Mouse (Mus musculus) cerebellum, adult 8-10 months (tissue): ENCODE data around the gene Pomgnt1.

ENCODE experiments used
- DNase-seq: peaks from one replicate; pipeline ENCODE4 v3.0.0; 2022

Pomgnt1 gene

DNA sequence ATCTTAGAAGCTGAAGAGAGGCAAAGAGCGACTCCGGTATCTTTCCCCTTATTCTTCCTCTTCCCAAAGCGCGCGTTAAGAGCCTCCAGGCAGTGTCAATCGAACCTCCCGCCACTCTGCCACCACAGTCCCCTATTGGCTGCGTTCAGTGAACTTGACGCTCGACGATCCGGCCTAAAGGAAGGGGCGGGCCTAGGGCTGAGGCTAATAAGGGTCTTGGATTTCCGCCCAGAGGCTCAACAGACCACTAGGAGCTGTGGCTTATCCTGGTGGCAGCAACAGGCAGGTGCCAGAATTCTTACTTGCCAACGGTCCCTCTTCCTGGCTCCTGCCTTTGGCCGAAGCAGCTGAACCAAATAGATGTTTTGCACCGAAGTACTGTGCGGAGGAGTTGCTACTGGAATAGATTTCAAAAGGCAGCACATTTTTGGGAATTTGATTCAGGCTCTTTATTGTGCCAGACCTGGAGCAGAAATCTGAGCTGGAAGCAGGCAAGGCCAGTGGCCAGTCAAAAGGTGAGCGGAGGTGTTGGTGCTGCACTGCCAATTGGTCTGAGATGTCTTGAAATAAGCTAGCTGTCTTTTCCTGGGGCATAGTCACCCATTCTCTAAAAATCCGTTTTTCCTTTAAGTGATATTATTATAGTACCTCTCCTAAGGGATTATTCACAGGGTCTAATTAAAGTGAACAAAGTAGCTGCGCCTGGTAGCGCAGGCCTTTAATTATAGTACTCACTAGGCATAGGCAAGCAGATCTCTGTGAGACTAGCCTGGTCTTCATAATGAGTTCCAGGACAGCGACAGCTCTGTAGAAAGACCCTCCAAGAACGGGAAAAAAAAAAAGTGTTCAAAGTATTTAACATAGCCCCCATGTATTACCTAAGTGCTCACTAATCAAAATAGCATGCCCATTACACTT, at the start of gene Pomgnt1, which contains the start of gene Rad54l:
TSS of gene Pomgnt1 (plus strand) at position 239 of the 918 bp plus-strand sequence.
TSS of gene Rad54l (minus strand) at position 89 of the 918 bp plus-strand sequence.
- DNase-seq: peak; percentile 68

DNA sequence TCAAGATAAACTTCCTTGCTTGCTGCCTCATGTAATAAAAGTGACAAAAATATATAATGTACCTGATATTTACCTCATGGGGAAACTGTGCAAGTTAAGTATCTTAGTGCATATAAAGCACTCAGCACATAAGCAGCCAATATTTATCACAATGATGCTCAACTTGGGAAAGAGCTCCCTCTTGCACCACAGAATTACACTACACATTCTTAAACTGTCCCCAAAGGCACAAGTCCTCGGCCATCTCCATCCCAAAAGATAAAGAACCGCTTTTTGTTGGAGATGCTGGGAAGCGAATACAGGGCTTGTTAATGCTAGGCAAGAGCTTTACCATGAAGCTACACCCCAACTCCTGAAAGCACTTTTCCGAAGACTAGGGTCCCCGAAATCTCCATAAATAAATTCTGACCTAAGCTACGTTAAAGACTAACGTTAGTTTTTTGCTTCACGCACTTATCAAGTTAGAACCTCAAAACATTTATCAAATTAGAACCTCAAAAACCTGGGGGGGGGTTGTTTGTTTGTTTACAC, 49.4 kb upstream of the Pomgnt1 start:
- DNase-seq: no peak

DNA sequence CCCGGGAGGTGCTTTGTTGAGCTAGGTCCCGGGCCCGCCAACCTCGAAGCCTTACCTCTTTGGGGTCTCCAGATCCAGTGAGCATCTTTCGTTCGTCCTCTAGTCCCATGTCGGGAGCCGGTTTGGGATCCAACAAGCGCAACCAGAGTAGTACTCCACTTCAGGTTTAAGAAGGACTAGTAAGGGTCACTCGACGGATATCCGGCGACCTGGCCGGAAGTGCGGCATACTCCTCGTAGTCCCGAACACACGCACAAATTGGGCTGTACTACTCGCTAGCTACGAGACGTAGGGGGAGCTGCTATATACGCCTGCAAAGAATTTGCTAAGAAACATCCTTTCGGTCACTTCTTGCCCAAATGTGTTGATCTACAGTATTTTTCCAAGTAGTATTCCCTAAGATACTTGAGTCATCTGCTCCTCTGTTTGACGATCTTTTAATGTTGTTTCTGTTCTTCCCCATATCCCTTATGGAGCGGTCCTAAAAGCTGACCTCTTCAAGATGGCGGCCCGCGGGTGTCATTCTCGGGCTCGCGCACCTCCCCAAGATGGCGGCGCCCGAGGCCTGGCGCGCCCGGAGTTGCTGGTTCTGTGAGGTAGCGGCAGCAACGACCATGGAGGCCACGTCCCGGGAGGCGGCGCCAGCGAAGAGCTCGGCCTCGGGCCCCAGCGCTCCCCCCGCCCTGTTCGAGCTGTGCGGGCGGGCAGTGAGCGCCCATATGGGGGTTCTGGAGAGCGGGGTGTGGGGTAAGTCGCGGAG, 48.6 kb upstream of the Pomgnt1 start, which contains the start of the genes Uqcrh and Lrrc41:
TSS of gene Uqcrh (minus strand) at position 211 of the 760 bp plus-strand sequence.
TSS of gene Lrrc41 (plus strand) at position 409 of the 760 bp plus-strand sequence.
- peak; percentile 96 for DNase-seq

DNA sequence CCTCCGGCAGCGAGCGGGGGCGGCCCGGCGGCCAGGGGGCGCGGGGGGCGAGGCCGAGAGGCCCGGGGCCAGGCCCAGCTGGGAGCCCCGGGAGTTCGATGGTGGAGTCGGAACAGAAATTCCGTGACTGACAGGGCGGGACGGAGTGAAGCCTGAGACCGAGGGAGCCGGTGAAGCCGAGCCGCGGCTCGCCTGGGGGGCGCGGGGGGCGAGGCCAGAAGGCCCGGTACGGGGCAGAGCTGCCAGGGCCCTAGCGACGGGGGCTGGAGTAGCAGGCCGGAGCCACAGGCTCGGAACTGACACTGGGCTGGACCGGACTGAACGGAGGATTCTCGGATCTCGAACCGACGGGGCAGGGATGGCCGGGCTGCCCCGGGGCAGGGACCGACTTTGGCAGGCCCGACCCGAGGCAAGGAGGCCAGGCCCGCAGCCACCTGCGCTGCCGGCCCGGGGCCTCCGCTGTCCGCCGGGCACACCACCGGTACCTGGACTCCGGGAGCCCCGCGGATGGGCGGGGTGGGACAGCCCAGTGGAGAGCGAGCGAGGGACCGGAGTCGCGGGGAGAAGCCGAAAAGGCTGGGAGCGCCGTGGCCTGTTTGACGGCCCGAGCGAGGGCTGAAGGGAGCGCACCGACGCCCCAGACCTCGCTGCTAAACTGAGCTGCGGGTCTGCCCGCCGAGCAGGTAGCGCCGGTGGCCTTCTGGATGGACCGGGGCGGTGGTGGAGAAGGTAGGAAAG, 47.8 kb upstream of the Pomgnt1 start:
- peak; percentile 74 for DNase-seq

DNA sequence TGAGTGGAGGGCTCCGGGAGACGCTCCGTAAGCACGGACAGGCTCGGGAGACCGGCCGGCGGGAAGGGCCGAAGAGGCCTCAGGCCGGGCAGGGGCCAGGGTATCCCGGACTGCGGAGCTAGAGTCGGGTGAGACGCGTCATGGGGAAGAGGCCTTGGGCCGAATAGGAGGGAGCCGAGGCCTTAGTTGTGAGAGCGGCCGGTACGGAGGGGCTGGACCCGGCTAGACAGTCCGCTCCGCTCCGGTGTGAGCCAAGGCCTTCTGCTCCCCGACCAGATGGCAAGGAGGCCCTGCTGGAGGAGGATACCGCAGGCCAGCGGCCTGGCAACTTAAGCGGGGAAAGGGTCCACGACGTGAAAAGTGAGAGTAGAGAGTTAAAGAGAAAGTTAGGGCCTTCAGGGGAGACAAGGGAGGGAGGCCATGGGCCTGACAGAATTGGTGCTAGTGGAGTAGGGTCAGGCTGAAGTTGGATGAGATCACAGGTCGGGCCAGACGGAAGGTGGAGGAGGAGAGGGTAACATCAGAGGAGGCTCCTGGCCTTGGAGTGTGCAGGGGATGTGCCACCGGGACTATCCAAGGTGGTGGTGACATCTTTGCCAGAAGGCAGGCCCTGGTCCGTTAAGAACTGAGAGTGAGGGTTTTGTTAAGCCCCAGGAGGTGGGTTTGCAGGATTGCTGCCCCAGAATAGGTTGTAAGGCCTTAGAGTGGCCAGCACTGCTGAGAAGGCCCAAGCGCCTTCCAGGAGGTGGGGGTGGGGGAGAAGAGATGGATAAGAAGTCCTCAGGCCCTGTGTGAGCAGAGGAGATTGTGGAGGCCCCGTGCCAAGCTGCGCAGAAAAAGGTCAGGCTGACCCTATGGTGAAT, 47.0 kb upstream of the Pomgnt1 start:
- DNase-seq: peak; percentile 52

DNA sequence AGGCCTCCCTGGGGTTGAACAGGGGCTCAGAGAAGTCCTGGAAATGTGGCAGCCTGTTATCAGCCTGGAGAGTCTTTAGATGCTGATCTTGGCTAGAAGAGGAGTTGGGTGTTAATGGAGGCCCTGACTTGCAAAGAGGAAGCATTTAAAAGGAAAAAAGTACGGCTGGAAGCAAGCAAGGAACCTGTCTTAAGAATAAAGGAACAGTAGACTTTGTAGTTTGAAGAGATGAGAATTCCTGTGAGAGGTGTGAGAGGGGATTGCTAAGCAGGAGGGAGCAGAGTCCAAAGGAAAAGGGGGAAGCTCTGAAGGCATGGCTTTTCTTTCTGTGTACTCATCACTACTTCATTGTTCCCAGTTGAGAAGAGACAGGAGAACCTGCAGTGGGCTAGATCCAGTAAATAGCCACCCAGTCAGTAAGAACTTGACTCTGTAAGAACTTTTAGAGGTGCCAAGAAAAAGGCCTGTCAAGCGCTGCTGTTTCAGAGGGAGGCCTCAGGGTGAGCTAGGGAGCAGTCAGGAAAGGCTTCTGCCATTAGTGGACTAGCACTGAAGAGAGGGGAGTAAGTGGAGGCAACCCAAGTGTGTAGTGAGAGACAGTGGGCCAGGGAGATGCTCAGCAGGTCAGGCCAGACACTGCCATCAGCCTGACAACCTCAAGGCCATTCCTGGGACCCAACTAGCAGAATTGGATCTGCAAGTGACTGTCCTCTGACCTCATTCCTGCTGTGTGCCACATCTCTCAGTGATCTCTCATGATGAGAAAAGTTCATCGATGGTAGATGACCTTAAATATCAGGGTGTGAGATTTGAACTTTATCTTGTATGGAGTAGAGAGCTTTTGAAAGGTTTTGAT, 46.2 kb upstream of the Pomgnt1 start:
- DNase-seq: no peak

DNA sequence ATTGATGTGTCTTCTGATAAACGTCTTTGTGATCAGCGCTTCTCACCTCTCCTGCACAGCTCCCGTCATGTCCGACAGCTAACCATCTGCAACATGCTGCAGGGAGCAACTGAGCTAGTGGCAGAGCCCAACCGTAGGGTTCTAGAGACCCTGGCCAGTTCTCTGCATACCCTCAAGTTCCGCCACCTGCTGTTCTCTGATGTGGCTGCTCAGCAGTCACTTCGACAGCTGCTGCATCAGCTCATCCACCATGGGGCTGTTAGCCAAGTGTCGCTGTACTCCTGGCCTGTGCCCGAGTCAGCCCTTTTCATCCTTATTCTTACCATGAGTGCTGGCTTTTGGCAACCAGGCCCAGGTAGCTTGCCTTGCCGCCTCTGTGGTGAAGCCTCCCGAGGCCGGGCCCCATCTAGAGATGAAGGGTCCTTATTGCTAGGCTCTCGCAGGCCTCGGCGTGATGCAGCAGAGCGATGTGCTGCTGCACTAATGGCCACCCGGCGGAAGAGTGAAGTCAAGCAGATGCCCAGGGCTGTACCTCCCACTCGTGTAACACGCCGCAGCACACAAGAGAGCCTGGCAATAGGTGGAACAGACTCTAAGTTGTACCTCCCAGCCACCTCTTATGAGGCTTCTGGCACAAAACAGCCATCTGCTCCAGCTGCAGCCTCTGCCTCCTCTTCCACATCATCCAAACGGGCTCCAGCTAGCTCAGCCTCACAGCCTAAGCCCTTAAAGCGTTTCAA, 35.0 kb upstream of the Pomgnt1 start:
- no peak for DNase-seq

DNA sequence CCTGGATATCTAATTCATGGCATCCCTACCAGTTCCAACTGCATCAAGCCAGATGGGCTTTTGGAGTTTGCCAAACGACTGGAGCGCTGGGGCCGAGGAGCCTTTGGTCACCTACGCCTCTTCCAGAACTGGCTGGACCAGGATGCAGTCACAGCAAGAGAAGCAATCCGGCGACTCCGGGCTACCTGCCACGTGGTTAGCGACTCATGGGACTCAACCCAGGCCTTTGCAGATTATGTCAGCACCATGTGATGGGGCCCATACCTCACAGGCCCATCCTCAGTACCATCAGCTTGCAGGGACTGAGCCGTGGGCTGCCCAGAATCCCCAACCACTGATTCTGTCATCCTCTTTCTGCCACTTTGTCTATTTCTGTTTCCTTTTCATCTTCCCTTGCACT, 27.3 kb upstream of the Pomgnt1 start:
- no peak for DNase-seq

DNA sequence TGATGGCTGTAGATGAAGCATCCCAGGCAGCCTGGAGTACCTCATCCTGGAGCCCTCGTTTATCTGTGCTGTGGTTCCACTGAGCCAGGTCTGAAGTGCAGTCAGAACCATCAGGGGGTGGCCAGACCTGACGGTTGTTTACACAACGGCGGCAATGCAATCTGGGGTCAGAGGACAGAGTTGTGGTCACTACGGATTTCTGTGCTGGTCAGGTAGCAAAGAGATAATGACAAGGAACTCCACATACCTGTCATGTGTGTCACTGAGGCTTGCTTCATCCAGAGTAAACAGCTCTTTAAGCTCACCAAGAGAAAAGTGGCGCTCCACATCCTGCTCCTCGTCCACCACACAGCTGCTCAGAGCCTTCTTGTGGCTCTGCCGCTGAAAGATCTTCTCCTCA, 26.4 kb upstream of the Pomgnt1 start:
- no peak for DNase-seq

DNA sequence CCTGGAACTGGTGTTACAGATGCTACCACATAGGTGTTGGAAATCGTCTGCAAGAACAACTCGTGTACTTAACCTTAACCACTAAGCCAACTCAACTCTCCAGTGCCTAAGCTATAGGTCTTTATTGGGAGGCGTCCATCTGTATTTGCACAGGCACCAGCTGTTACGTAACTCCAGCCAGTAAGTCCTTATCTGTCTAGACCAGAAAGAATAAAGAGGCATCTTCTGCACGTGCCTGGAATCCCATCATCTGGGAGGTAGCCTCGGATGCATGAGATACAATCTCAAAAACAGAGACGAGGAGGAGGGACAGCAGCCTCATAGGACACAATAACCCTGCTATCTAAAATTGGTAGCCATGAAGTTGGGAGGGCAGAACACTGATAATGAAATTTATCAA, 22.7 kb upstream of the Pomgnt1 start:
- no peak for DNase-seq

DNA sequence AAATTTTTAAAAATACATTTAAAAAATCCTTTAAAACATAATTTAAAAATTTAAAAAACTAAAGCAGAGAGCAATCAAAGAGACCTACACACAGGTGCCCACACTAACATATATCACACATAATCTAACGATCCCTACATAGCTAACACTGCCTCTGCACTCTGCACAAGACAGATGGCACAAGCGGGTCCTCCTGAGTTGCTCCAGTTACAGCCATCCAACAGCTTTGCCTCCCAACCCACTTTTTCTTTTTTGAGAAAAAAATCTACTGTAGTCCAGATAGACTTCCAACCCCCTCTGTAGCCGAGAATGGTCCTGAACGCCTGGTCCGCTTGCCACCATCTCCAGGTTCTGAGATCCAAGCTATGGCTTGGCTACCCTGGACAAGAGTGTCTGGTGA, 18.4 kb upstream of the Pomgnt1 start:
- DNase-seq: no peak

DNA sequence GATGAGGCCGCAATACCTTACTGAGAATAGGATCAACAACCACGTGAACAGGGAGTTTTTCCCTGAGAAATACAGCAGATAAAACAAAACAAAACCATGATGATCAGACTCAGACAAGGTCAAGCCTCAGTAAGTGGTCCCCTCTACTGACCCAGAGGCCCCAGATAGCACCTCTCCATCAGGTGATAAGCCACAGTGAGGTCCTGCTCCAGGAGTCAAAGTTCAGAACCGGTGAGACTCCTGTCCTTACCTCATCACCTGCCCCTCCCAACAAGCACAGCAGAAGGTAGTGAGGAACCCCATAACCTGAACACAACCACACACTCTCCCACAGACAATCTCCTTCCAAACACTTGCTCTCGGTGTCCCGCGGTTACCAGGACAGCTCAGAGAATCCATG, 12.9 kb upstream of the Pomgnt1 start:
- DNase-seq: no peak

DNA sequence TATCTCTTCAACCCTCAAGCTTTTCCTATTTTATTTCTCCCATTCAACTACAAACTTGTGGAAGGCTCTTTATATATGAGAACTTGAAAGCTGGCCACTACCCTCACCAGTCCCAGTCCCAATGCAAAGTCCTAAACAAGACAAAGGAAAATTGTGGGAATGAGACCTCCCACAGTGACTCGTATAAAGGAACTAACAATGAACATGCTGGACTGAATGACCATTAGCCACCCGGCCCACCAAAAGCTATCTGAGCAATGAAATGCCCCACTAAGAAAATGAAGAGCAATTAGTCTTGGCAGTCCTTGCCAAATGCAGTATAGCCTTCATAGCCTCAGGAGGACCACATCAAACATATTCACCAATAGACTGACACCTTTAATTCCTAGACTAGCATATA, 12.2 kb upstream of the Pomgnt1 start:
- DNase-seq: no peak

DNA sequence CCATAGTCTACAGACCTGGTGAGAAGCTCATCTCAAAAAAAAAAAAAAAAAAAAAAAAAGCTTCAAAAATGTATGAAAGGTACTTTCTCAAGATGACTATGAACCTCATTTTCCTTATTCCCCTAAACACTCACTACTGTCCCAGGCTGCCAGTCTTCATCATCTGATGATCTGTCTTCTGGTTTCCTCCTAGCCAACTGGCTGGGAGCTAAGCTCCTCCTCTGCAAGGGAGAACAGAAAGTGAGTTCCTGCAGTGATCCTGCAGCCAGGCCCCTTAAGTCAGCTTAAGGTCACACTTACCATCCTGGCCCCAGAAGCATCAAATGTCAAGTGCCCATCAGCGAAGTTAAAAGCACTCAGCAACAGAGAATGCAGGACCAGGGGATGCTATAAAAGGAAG, 878 bp upstream of the Pomgnt1 start:
- DNase-seq: no peak

DNA sequence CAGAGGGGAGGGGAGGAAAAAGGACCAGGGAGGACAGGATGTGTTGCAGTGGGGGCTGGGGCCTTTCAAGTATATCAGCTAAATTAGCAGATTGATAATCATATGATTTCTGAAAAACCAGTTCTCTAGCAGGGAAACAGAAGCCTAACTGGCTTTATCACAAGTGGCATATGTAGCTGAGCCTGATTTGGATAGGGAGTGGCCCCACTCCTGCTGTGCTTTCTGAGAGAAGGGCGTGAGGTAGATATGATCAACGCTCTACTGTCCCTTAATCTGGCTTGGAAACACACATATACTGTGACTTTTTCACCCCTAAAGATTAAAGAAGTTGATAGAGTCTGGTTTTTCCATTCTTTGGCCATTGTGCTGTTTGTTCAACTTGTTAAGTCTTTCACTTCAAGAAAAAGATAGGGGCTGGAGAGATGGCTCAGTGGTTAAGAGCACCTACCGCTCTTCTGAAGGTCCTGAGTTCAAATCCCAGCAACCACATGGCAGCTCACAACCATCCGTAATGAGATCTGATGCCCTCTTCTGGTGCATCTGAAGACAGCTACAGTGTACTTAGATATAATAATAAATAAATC, 2.3 kb downstream of the Pomgnt1 start:
- no peak for DNase-seq

DNA sequence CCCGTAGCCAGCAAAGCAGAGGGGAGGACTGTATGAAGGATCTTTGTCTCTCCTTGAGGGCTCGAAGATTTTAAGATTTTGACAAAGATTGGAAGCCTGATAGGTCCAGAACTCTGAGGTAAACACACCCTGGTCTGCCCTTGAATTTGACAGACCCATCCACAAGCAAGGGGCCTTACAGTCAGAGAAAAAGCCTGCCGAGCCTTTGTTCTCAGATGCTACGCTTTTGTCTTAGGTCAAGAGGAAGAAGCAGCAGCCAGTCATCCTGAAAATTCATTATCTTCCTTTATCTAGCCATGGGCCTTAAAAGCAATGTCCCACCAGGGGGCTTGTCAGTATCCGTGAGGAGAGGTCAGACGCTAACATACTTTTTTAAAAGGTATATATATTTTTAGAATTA, 4.3 kb downstream of the Pomgnt1 start:
- no peak for DNase-seq

DNA sequence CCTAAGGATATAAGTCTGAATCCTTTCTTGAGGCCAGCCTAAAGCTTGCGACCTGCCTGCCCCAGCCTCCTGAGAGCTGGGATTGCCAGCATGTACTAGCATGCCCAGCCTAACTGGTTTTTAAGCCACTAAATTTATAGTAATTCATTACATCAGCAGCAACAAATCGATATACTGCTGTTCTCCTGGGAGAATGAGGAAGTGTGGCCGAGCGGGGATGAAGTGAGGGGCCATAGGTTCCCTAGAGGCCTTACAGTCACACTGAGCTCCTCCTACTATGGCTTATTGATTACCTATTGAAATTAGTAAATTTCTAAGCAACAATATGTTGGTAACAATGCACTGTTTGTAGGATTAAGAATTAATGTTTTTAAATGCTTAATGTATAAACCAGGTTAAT, 9.5 kb downstream of the Pomgnt1 start:
- DNase-seq: no peak

DNA sequence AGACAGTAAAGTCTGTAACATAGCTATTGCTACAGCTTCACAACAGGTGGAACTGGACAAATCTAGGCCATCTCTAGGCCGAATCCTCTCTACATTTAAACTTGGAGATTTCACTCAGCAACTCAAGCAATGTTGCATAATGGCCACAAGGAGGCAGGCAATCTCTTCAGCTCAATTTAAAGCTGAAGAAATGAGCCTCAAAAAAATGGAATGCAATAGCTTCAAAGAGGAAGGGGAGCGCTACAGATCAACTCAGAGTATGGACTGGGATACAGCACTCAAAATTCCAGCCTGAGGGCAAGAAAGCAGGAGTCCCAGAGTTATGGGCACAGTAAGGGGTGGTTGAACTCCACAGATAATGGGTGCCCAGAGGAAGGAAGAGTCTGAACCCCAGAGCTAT, 11.3 kb downstream of the Pomgnt1 start:
- no peak for DNase-seq

DNA sequence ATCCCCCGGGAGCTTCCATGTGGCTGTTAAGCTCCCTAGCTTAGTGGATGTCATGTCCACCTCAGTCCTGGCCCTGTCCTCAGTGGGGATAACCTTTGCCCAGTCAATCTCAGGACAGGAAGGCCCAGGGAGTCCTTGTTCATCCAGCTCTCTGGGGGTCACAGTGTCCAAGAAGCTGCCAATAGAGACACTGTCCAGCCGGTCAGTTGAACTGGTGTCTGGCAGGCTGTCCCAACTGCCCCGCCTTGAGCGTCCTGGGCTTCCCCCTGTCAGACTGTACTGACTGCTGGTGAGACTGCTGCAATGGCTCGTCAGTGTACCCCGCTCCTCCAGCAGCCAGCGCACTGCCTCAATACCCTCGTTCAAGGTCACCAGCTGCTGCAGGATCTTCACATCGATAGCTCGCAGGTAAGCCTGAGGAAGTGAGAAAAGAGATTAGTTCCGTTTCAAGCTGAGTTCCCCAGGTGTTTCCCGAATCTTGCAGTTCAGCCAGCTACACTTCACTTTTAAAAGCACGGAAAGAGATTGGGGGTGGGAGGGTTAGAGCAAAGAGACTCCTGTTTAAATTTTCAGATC, 13.9 kb downstream of the Pomgnt1 start:
- DNase-seq: no peak
